Mouse (Mus musculus) fibroblast of lung, adult 2 months (primary cell): Measurements from ENCODE around the gene Bhlhe23.

Experiments used
- DNase-seq: peaks from one replicate; pipeline ENCODE4 v3.0.0-alpha.2; 2011; ENCODE audit warnings: low read depth

Bhlhe23 gene

GRCm38 (mm10) chr2:180775223-180775622 lies 1.5 kb downstream of the Bhlhe23 start:
- DNase-seq, result no peak

GRCm38 (mm10) chr2:180765713-180766112 lies 11.0 kb downstream of the Bhlhe23 start:
- no peak for DNase-seq

- DNase-seq, result no peak
These were observed 11.7 kb downstream of the Bhlhe23 start for GRCm38 (mm10) chr2:180764986-180765385.

GRCm38 (mm10) chr2:180758513-180759263 lies 18.0 kb downstream of the Bhlhe23 start:
- DNase-seq, result no peak

GRCm38 (mm10) chr2:180756786-180757185 lies 19.9 kb downstream of the Bhlhe23 start:
- no peak for DNase-seq

- no peak for DNase-seq
These were observed 20.8 kb downstream of the Bhlhe23 start for GRCm38 (mm10) chr2:180755896-180756295.

GRCm38 (mm10) chr2:180754976-180755688 lies 21.6 kb downstream of the Bhlhe23 start:
- DNase-seq, result no peak

- DNase-seq, result no peak
These were observed 27.8 kb downstream of the Bhlhe23 start for GRCm38 (mm10) chr2:180748904-180749303.

- no peak for DNase-seq
These were observed 30.0 kb downstream of the Bhlhe23 start for GRCm38 (mm10) chr2:180746569-180747192.

- DNase-seq, result peak; percentile 44
These were observed 31.3 kb downstream of the Bhlhe23 start for GRCm38 (mm10) chr2:180745248-180745927.

- DNase-seq, result no peak
These were observed 33.4 kb downstream of the Bhlhe23 start for GRCm38 (mm10) chr2:180743321-180743720.

GRCm38 (mm10) chr2:180742820-180743219 lies 33.9 kb downstream of the Bhlhe23 start:
- DNase-seq, result no peak

GRCm38 (mm10) chr2:180741421-180741820 lies 35.3 kb downstream of the Bhlhe23 start:
- no peak for DNase-seq

GRCm38 (mm10) chr2:180740349-180740748 lies 36.4 kb downstream of the Bhlhe23 start:
- DNase-seq, result no peak

GRCm38 (mm10) chr2:180737984-180738383 lies 38.7 kb downstream of the Bhlhe23 start:
- no peak for DNase-seq

GRCm38 (mm10) chr2:180735232-180735631 lies 41.5 kb downstream of the Bhlhe23 start:
- DNase-seq, result no peak

- DNase-seq, result no peak
These were observed 44.7 kb downstream of the Bhlhe23 start for GRCm38 (mm10) chr2:180731984-180732383.

GRCm38 (mm10) chr2:180731036-180731435 lies 45.7 kb downstream of the Bhlhe23 start:
- DNase-seq, result no peak

- DNase-seq, result no peak
These were observed 49.1 kb downstream of the Bhlhe23 start for GRCm38 (mm10) chr2:180727613-180728021.

- no peak for DNase-seq
These were observed 49.9 kb downstream of the Bhlhe23 start for GRCm38 (mm10) chr2:180726658-180727442.

GRCm38 (mm10) chr2:180725856-180726629 lies 50.7 kb downstream of the Bhlhe23 start:
- DNase-seq, result no peak
